Mouse (Mus musculus): ENCODE measurements around the gene Dguok. TPM values are rescaled to one million over a fixed set of nuclear protein-coding genes. Genes with fewer than 3 reads are reported as not detected.
A peak's percentile ranks its signal among the peaks of the same experiment; 100 is the strongest.

Gene Dguok
- polyA plus RNA-seq, 1 experiment from 2014 or later = 29.1 TPM

DNA sequence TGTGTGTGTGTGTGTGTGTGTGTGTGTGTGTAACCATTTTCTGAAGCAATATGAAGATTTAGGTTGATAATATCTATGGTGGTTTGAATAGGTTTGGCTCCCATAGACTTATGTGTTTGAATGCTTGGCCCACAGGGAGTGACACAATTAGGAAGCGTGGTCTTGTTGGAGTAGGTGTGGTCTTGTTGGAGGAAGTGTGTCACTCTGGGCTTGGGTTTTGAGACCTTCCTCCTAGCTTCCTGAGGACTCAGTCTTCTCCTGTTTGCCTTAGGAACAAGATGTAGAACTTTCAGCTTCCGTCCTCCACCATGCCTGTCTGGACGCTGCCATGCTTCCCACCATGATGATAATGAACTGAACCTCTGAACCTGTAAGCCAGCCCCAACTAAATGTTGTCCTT lies 11.9 kb upstream of the Dguok start:
- ATAC-seq (ENCODE audit: low read depth) = no peak
- Histone ChIP-seq H3K4me3 (replicated peaks) (no peak overlapping the region), H3K36me3 (no peaks in the 10 kb centered on the region), H3K27ac (no peak overlapping the region), H3K4me1 (replicated peaks) (peaks cover 11% of the 10 kb centered on the region), H3K4me2 (no peak overlapping the region), H3K27me3 (peaks cover 4% of the 10 kb centered on the region; the same call in 1 of the 2 replicates), H3K9me3 (replicated peaks) (no peaks in the 10 kb centered on the region), H3K9ac (no peak overlapping the region)
- DNase-seq = no peak
- whole genome bisulfite sequencing (ENCODE audit: insufficient replicate concordance) = 52% methylated on average over 3 of the region's 3 CpGs

DNA sequence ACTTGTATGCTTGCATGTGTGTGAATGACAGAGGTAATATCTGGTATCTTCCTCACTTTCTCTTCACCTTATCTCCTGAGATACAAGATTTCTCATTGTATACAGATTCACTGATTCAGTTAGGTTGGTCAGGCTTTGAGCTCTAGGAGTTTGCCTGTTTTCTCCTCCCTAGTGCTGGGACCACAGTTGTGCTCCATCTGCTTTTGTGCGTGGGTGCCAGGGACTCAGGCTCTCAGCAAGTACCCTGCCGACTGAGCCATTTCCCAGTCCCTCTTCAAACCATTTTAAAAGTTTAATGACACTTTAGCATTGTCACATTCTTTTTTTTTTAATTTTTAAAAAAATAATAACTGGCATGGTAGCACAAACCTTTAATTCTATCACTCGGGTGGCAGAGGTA lies 8.4 kb upstream of the Dguok start:
- Histone ChIP-seq H3K36me3 (no peaks in the 10 kb centered on the region), H3K27me3 (peaks cover 4% of the 10 kb centered on the region; the same call in 1 of the 2 replicates), H3K27ac (no peak overlapping the region), H3K4me2 (no peak overlapping the region), H3K9ac (no peak overlapping the region), H3K4me3 (replicated peaks) (no peak overlapping the region), H3K4me1 (replicated peaks) (no peaks in the 10 kb centered on the region), H3K9me3 (replicated peaks) (no peaks in the 10 kb centered on the region)
- DNase-seq = no peak
- no peak for ATAC-seq (ENCODE audit: low read depth)
- 50% methylated on average over 3 of the region's 3 CpGs for WGBS (ENCODE audit: insufficient replicate concordance)

DNA sequence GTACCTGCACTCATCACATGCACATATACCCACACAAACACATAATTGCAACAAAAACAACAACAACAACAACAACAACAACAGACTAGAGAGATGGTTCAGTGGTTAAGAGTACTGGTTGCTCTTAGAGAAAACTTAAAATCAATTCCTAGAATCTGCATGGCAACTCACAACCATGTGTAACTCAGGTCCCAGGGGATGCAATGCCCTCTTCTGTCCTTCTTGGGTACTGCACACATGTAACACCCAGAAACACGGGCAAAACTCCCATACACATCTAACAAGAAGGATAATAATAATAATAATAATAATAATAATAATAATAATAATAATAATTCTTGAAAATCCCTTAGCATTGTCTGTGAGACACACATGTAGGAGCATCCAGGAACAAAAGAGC lies 5.7 kb upstream of the Dguok start:
- WGBS (ENCODE audit: insufficient replicate concordance) = 17% methylated on average over 1 of the region's 1 CpGs
- ATAC-seq (ENCODE audit: low read depth) = no peak
- H3K36me3 ChIP-seq = no peaks in the 10 kb centered on the region
- H3K4me2 ChIP-seq = no peak overlapping the region
- DNase-seq = no peak
- no peak overlapping the region for H3K27ac ChIP-seq
- no peak overlapping the region for H3K9ac ChIP-seq
- H3K4me1 ChIP-seq (replicated peaks) = peaks cover 5% of the 10 kb centered on the region
- H3K9me3 ChIP-seq (replicated peaks) = no peaks in the 10 kb centered on the region
- no peak overlapping the region for H3K4me3 ChIP-seq (replicated peaks)
- no peaks in the 10 kb centered on the region for H3K27me3 ChIP-seq

DNA sequence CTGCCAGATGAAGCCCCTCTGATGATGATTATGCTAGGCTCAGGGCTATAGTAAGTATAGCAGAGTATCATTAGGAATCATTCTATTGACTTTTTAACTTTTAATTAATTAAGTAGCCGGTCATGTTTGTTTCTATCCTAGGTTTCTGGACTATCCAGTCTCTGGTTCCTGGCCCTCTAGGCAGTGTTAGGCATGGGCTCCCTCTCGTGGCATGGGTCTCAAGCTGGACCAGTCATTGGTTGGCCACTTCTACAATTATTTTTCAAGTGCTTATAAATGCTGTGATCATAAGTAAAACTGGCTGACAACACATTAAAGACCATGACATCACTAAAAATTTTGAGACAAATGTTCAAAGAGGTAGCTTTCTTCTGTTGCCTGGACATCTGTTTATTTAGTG lies 3.4 kb upstream of the Dguok start:
- H3K9ac ChIP-seq = no peak overlapping the region
- DNase-seq (no peak), ATAC-seq (ENCODE audit: low read depth) (no peak)
- no peak overlapping the region for H3K4me3 ChIP-seq (replicated peaks)
- H3K9me3 ChIP-seq (replicated peaks) = no peaks in the 10 kb centered on the region
- no peaks in the 10 kb centered on the region for H3K27me3 ChIP-seq
- H3K27ac ChIP-seq = no peak overlapping the region
- peaks cover 18% of the 10 kb centered on the region for H3K4me1 ChIP-seq (replicated peaks)
- no peaks in the 10 kb centered on the region for H3K36me3 ChIP-seq
- H3K4me2 ChIP-seq = no peak overlapping the region
- 61% methylated on average over 2 of the region's 2 CpGs for WGBS (ENCODE audit: insufficient replicate concordance)

DNA sequence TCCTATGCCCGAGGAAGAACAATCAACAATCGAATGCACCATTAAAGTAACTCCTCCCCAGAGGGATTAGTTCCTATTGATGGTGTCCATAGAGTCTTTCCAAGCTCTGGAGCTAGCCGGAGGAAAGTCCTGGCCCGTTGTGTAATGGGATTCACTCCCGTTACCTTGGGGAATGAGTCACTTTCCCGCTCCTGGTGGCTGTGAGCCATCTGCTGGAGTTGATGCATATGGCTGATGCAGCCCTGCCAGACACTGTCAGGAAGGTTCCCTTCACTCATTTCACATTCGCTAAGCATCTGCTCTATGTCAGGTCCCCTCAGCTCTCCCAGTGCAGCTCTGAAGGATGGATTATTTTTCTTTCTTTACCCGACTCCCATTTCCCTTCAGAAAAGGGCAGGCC lies 2.7 kb upstream of the Dguok start:
- Histone ChIP-seq H3K27me3 (no peaks in the 10 kb centered on the region), H3K27ac (no peak overlapping the region), H3K9ac (no peak overlapping the region), H3K9me3 (replicated peaks) (no peaks in the 10 kb centered on the region), H3K4me3 (replicated peaks) (no peak overlapping the region), H3K4me1 (replicated peaks) (peaks cover 26% of the 10 kb centered on the region), H3K36me3 (no peaks in the 10 kb centered on the region), H3K4me2 (no peak overlapping the region)
- DNase-seq (no peak), ATAC-seq (ENCODE audit: low read depth) (no peak)
- WGBS (ENCODE audit: insufficient replicate concordance) = 47% methylated on average over 8 of the region's 8 CpGs

DNA sequence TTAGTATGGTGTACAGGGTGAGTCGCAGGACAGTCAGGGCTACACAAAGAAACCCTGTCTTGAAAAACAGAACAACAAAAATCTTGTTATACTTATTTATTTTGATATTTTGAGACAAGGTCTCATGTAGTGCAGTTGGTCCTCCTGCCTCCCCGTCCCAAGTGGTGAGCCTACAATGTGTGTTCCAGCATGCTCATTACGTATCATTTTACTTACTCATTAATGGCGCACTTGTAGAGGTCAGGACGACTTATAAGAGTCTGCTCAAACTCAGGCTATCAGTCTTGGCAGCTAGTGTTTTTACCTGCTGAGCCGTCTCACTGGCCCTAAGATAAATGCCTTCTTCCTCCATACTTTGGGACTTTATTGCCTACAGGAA lies 388 bp upstream of the Dguok start:
- 19% methylated on average over 6 of the region's 6 CpGs for WGBS (ENCODE audit: insufficient replicate concordance)
- Histone ChIP-seq H3K27ac (peak overlapping the region; percentile 99), H3K4me2 (peak overlapping the region; percentile 91), H3K9me3 (replicated peaks) (no peaks in the 10 kb centered on the region), H3K4me3 (replicated peaks) (peak overlapping the region; percentile 85), H3K9ac (peak overlapping the region; percentile 85), H3K4me1 (replicated peaks) (peaks cover 44% of the 10 kb centered on the region), H3K27me3 (no peaks in the 10 kb centered on the region), H3K36me3 (no peaks in the 10 kb centered on the region)
- ATAC-seq (ENCODE audit: low read depth) (peak; percentile 4; the same call in 1 of the 2 replicates), DNase-seq (no peak)

DNA sequence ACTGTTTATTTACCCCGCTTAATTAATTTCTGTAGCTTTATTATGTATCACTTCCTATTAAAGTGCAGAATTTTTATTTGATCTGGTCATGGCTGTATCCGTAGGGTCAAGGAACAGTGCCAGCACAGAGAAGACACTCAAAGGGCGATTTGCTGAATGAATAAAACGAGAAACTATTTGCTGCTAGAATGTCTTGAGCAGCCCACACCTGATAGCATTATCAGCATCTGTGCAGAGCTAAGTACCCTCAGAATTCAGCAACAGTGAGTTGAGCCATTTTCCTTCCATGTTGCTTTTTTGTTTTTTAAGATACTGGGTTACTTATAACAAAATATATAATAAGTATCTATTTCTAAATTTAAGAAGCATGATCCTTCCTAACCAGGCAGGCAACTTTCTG lies 1.2 kb downstream of the Dguok start:
- no peaks in the 10 kb centered on the region for H3K9me3 ChIP-seq (replicated peaks)
- H3K9ac ChIP-seq = peak overlapping the region; percentile 85
- H3K27ac ChIP-seq = peak overlapping the region; percentile 99
- peak overlapping the region; percentile 85 for H3K4me3 ChIP-seq (replicated peaks)
- H3K4me1 ChIP-seq (replicated peaks) = peaks cover 44% of the 10 kb centered on the region
- ATAC-seq (ENCODE audit: low read depth) (no peak), DNase-seq (peak; percentile 26)
- no peaks in the 10 kb centered on the region for H3K27me3 ChIP-seq
- WGBS (ENCODE audit: insufficient replicate concordance) = 42% methylated on average over 4 of the region's 4 CpGs
- H3K4me2 ChIP-seq = peak overlapping the region; percentile 91
- H3K36me3 ChIP-seq = 0 out of 2 replicates have a peak, but pooled peaks cover 2% of the 10 kb centered on the region

DNA sequence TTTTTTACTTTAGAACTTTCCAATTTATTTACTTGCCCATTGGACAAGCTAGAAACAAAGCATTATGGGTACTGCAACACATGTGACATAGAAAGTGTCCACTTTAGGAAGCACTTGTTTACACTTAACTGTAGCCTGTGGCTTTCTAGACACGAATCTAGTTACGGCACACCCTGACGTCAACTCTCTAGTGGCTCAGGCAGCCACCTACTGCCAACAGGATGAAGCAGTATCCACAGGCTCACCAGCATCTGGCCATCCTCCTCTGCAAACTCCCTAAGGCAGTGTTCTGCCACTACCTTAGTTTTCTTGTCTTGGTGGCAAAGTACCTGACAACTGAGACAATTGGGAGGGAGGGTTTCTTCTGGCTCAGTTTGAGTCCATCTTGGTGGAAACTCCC lies 3.4 kb downstream of the Dguok start:
- Histone ChIP-seq H3K9me3 (replicated peaks) (no peaks in the 10 kb centered on the region), H3K4me1 (replicated peaks) (peaks cover 44% of the 10 kb centered on the region), H3K27ac (no peak overlapping the region), H3K4me3 (replicated peaks) (no peak overlapping the region), H3K4me2 (no peak overlapping the region), H3K36me3 (0 out of 2 replicates have a peak, but pooled peaks cover 8% of the 10 kb centered on the region), H3K9ac (no peak overlapping the region), H3K27me3 (no peaks in the 10 kb centered on the region)
- no peak for ATAC-seq (ENCODE audit: low read depth)
- DNase-seq = no peak
- WGBS (ENCODE audit: insufficient replicate concordance) = 68% methylated on average over 3 of the region's 3 CpGs

DNA sequence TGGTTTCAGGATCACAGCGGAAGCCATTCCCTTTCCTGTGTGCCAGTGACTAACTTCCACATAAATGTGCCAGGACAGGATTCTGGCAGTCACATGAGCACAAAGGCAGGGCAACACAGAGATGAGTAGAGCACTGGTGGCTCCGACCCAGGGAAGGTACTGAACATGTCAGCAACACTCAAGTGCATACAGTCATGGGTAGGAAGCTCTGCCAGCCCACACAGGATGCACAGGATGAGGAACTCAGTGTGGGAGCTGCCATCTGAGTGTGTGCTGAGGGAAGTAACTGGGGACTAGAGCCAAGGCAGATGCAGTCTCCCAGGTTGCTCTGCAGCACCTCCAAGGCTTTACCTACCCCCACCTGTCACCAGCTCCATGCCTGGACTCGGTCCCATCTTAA lies 4.1 kb downstream of the Dguok start:
- DNase-seq = no peak
- 0 out of 2 replicates have a peak, but pooled peaks cover 8% of the 10 kb centered on the region for H3K36me3 ChIP-seq
- no peaks in the 10 kb centered on the region for H3K27me3 ChIP-seq
- no peaks in the 10 kb centered on the region for H3K9me3 ChIP-seq (replicated peaks)
- H3K4me3 ChIP-seq (replicated peaks) = no peak overlapping the region
- no peak overlapping the region for H3K4me2 ChIP-seq
- H3K9ac ChIP-seq = no peak overlapping the region
- no peak overlapping the region; the same call in 1 of the 2 replicates for H3K27ac ChIP-seq
- WGBS (ENCODE audit: insufficient replicate concordance) = 67% methylated on average over 3 of the region's 3 CpGs
- H3K4me1 ChIP-seq (replicated peaks) = peaks cover 44% of the 10 kb centered on the region
- ATAC-seq (ENCODE audit: low read depth) = no peak

DNA sequence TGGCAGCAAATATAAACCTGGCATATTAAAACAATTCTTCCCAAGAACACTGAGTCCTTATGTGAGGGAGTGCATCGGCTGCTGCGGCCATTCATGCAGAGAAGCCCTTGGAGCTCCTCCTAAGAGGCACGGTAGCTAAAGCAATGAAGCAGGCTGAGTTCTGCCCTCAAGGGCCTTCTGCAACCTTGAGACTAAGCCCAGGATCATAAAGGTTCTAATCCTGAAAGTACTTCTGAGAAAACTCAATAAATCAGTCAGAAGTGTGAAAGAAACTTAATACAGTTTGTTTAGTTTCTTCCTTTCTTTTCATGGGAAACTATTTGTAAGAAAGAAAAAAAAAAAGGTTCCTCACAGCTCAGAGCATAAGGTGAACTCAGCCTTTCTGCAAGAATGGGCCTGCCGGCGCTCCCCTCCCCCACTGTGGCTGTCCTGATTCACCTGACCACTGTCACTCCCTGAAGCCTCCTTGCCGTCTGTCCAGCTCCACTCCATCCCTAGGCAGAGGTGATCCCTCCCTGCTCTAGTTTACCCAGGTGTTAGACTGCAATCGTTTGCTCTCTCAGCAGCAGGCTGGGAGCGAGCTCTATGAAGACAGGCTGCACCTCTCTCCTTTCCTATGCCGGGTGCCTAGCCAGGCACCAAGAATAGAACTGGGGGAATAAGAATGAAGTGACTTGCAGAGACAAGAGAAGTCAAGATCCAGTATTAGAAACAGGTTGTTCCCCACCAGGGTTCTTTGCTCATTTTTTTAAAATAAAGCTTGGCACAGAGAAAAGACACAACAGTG lies 5.1 kb downstream of the Dguok start:
- H3K27me3 ChIP-seq = no peaks in the 10 kb centered on the region
- H3K4me1 ChIP-seq (replicated peaks) = peaks cover 48% of the 10 kb centered on the region
- H3K36me3 ChIP-seq = 0 out of 2 replicates have a peak, but pooled peaks cover 10% of the 10 kb centered on the region
- WGBS (ENCODE audit: insufficient replicate concordance) = 66% methylated on average over 9 of the region's 9 CpGs
- no peak overlapping the region for H3K4me2 ChIP-seq
- H3K27ac ChIP-seq = peak overlapping the region; percentile 10; the same call in 1 of the 2 replicates
- no peak overlapping the region for H3K9ac ChIP-seq
- no peak for DNase-seq
- H3K9me3 ChIP-seq (replicated peaks) = no peaks in the 10 kb centered on the region
- ATAC-seq (ENCODE audit: low read depth) = no peak
- no peak overlapping the region for H3K4me3 ChIP-seq (replicated peaks)

DNA sequence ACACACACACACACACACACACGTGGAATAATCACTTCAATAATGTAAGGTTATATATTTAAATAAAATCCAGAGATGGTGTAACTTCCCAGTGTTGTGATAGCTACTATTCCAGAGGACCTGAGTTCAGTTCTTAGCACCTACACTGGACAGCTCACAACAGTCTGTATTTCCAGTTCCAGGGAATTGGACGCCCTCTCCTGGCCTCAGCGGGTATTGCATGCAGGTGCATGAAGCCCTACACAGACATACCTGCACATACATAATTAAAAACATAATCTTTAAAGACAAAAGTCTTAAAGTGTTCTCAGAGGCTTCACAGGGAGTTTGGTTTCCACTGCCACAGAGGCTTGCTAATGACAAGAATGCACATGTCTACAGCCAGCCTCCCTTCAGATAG lies 6.3 kb downstream of the Dguok start:
- ATAC-seq (ENCODE audit: low read depth) = no peak
- 55% methylated on average over 3 of the region's 3 CpGs for WGBS (ENCODE audit: insufficient replicate concordance)
- no peak overlapping the region for H3K4me2 ChIP-seq

DNA sequence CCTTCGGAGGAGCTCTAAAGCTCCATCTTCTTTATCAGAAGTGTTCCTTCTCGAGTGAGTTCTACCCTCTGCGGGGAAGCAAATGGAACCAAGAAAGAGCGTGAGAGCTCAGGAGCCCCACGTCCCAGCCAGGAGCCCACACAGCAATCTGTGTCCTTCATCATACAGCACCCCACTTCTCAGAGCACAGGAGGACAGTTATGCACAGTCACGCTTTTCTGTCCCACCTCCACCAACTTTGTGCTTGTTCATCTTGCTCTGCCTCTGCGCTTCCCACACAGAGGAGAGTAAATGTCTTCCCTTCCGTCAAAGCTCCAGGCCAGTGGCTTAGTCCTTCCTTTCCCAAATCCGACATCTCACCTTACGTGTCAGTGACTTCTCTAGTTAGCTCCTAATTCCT lies 7.7 kb downstream of the Dguok start:
- no peak for ATAC-seq (ENCODE audit: low read depth)
- Histone ChIP-seq H3K27ac (no peak overlapping the region), H3K9me3 (replicated peaks) (no peaks in the 10 kb centered on the region), H3K9ac (no peak overlapping the region), H3K4me3 (replicated peaks) (no peak overlapping the region), H3K4me1 (replicated peaks) (peaks cover 30% of the 10 kb centered on the region), H3K4me2 (no peak overlapping the region), H3K36me3 (peaks cover 18% of the 10 kb centered on the region; the same call in 1 of the 2 replicates), H3K27me3 (no peaks in the 10 kb centered on the region)
- no peak for DNase-seq
- WGBS (ENCODE audit: insufficient replicate concordance) = 81% methylated on average over 10 of the region's 10 CpGs

More for the DNA sequence above, 6.3 kb downstream of the Dguok start:
- Histone ChIP-seq H3K4me1 (replicated peaks) (peaks cover 43% of the 10 kb centered on the region), H3K27ac (no peak overlapping the region), H3K36me3 (peaks cover 18% of the 10 kb centered on the region; the same call in 1 of the 2 replicates), H3K9ac (no peak overlapping the region), H3K27me3 (no peaks in the 10 kb centered on the region), H3K4me3 (replicated peaks) (no peak overlapping the region), H3K9me3 (replicated peaks) (no peaks in the 10 kb centered on the region)
- DNase-seq = no peak

Measured in liver, embryonic 13.5 days (tissue).